Mouse (Mus musculus): ENCODE results near the gene Eps15. TPM values are rescaled to one million over a fixed set of nuclear protein-coding genes. Genes with fewer than 3 reads are reported as not detected.
A peak's percentile ranks its signal among the peaks of the same experiment; 100 is the strongest.

The Eps15 gene
- polyA plus RNA-seq, 2 experiments = 20.7 to 40.1 TPM

DNA sequence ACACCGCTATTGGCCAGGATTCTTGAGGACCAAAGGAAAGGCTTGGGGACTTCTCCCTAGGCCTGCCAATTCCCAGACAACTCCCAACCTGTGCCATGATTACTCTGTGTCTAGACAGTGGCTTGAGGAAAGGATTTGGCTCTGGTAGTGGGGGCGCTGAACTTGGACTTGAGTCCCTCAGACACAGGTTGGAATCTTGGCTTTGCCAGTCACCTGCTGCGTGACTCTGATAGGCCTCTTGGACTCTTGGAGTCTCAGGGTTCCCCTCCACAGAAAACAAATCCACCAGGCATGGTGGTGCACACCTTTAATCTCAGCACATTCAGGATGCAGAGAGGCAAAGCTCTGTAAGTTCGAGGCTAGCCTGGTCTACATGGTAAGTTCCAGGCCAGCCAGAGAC is 139.5 kb downstream of the Eps15 start:
- H3K9me3 ChIP-seq (ENCODE audit: control insufficient read depth, low read length) = no peaks in the 10 kb centered on the region
- no peak overlapping the region for H3K4me2 ChIP-seq (ENCODE audit: low read depth)
- H3K9ac ChIP-seq (replicated peaks) = no peak overlapping the region
- DNase-seq (ENCODE audit: low read depth in 3 of 3, low spot score in 3 of 3) (no peak), ATAC-seq (ENCODE audit: insufficient read depth) (no peak)
- peaks cover 4 to 9% of the 10 kb centered on the region in 2 experiments for H3K4me1 ChIP-seq (replicated peaks; ENCODE audit: control insufficient read depth in 2 of 2, insufficient read depth in 2 of 2, low read length in 1 of 2)
- 72% methylated on average over 4 of the region's 4 CpGs for WGBS (ENCODE audit: insufficient replicate concordance)
- H3K4me3 ChIP-seq (ENCODE audit: insufficient read depth in 1 of 2, low read depth in 2 of 2, low read length in 2 of 2) = no peak overlapping the region
- H3K27ac ChIP-seq = no peak overlapping the region
- H3K27me3 ChIP-seq (ENCODE audit: control insufficient read depth, insufficient read depth, low read length) = no peaks in the 10 kb centered on the region
- TF ChIP-seq EP300 (IDR thresholded peaks at IDR 0.05; ENCODE audit: low read depth) (no peak), CTCF (IDR thresholded peaks at IDR 0.05; ENCODE audit: low read depth) (no peak)
- no peaks in the 10 kb centered on the region for H3K36me3 ChIP-seq (replicated peaks; ENCODE audit: control insufficient read depth, insufficient read depth, low read depth)

DNA sequence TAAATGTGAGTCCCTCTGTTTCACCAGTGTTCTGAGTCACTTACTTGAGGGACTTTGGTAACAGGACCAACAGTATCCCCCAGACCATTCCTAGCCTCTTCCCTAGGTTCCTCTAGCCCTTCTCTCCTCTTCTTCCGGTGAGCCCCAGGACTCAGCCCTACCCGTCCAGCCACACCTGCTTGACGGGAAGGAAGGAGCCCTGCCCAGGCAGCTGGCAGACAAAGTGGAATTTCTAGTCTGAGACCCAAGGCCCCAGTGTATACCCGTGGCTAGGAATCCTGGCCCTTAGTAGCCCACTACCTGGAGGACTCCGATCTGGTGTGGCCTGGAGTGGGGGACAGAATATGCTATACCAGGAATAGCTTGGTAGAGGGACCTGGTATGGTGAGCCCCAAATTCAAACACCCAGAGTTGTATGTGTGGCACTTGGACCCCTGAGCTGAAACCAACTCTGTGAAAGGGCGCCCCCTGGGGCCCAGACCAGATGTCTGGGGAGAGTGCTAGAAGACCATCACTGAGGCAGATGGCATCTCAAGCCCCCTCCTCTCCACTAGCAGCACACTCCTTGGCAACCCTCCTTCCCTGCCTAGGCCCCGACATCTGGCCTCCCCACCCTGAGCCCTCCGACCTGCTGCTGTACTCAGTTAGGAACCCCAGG is 140.2 kb downstream of the Eps15 start:
- ATAC-seq (ENCODE audit: insufficient read depth) (peak; percentile 20; the same call in 1 of the 2 replicates), DNase-seq (ENCODE audit: low read depth in 3 of 3, low spot score in 3 of 3) (no peak)
- no peaks in the 10 kb centered on the region for H3K27me3 ChIP-seq (ENCODE audit: control insufficient read depth, insufficient read depth, low read length)
- H3K9me3 ChIP-seq (ENCODE audit: control insufficient read depth, low read length) = no peaks in the 10 kb centered on the region
- H3K4me1 ChIP-seq (replicated peaks; ENCODE audit: control insufficient read depth in 2 of 2, insufficient read depth in 2 of 2, low read length in 1 of 2) = peaks cover 0 to 6% of the 10 kb centered on the region in 2 experiments; a peak in 3 of 4 replicates
- no peaks in the 10 kb centered on the region for H3K36me3 ChIP-seq (replicated peaks; ENCODE audit: control insufficient read depth, insufficient read depth, low read depth)
- WGBS (ENCODE audit: insufficient replicate concordance) = 61% methylated on average over 8 of the region's 8 CpGs
- no peak overlapping the region for H3K4me3 ChIP-seq (ENCODE audit: insufficient read depth in 1 of 2, low read depth in 2 of 2, low read length in 2 of 2)
- TF ChIP-seq EP300 (IDR thresholded peaks at IDR 0.05; ENCODE audit: low read depth) (no peak), CTCF (IDR thresholded peaks at IDR 0.05; ENCODE audit: low read depth) (peak; percentile 82)
- H3K27ac ChIP-seq = no peak overlapping the region
- H3K9ac ChIP-seq (replicated peaks) = no peak overlapping the region
- no peak overlapping the region for H3K4me2 ChIP-seq (ENCODE audit: low read depth)

DNA sequence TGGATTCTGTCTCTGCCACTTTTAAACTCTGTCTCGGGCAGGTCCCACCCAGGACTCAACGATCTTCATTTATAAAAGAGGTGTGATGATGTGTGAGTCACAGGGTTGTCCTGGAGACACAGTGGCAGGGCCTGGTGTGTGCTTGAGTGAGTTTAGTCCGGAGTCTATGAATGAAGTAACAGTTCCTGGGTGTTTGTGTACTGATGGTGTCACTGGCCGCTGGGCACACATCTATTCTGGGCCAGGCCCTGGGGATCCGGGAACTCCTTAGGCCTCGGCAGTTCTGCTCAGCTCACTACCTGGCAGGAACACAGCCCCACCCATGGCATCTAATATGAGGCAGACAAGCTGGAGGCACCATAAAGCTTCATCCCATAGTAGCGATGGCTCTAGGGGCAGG is 141.5 kb downstream of the Eps15 start:
- 73% methylated on average over 7 of the region's 7 CpGs for WGBS (ENCODE audit: insufficient replicate concordance)
- ATAC-seq (ENCODE audit: insufficient read depth) = no peak
- Histone ChIP-seq H3K27me3 (ENCODE audit: control insufficient read depth, insufficient read depth, low read length) (no peaks in the 10 kb centered on the region), H3K4me2 (ENCODE audit: low read depth) (no peak overlapping the region), H3K36me3 (replicated peaks; ENCODE audit: control insufficient read depth, insufficient read depth, low read depth) (no peaks in the 10 kb centered on the region), H3K27ac (no peak overlapping the region), H3K4me3 (ENCODE audit: insufficient read depth in 1 of 2, low read depth in 2 of 2, low read length in 2 of 2) (no peak overlapping the region), H3K9ac (replicated peaks) (no peak overlapping the region), H3K4me1 (replicated peaks; ENCODE audit: control insufficient read depth in 2 of 2, insufficient read depth in 2 of 2, low read length in 1 of 2) (peaks cover 4 to 9% of the 10 kb centered on the region in 2 experiments), H3K9me3 (ENCODE audit: control insufficient read depth, low read length) (no peaks in the 10 kb centered on the region)
- no peak for DNase-seq (ENCODE audit: low read depth in 3 of 3, low spot score in 3 of 3)
- TF ChIP-seq EP300 (IDR thresholded peaks at IDR 0.05; ENCODE audit: low read depth) (no peak), CTCF (IDR thresholded peaks at IDR 0.05; ENCODE audit: low read depth) (no peak)

DNA sequence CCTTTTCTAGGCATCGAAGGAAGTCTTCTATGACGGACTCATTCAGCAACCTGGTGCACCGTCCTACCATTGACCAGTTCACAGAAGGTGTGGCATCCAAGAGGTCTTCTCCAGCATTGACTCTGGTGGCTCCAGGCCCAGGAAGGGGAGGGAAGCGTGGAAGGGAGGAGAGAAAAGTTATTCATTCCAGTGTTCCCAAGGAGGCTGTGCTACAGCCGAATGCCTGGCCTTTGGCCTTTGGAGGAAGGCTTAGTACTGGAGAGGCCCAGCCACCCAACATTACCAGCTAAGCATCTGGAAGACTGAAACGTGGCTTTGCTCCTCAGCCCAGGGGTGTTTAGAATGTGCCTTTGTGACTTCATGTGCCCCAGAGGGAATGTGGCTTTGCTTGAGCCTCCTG is 142.4 kb downstream of the Eps15 start:
- ATAC-seq (ENCODE audit: insufficient read depth) = no peak
- no peak overlapping the region for H3K9ac ChIP-seq (replicated peaks)
- no peaks in the 10 kb centered on the region for H3K9me3 ChIP-seq (ENCODE audit: control insufficient read depth, low read length)
- no peak overlapping the region for H3K4me2 ChIP-seq (ENCODE audit: low read depth)
- H3K36me3 ChIP-seq (replicated peaks; ENCODE audit: control insufficient read depth, insufficient read depth, low read depth) = no peaks in the 10 kb centered on the region
- no peak overlapping the region for H3K4me3 ChIP-seq (ENCODE audit: insufficient read depth in 1 of 2, low read depth in 2 of 2, low read length in 2 of 2)
- no peaks in the 10 kb centered on the region for H3K27me3 ChIP-seq (ENCODE audit: control insufficient read depth, insufficient read depth, low read length)
- no peak overlapping the region for H3K27ac ChIP-seq
- 70% methylated on average over 6 of the region's 6 CpGs for WGBS (ENCODE audit: insufficient replicate concordance)
- DNase-seq (ENCODE audit: low read depth in 3 of 3, low spot score in 3 of 3) = no peak
- H3K4me1 ChIP-seq (replicated peaks; ENCODE audit: control insufficient read depth in 2 of 2, insufficient read depth in 2 of 2, low read length in 1 of 2) = peaks cover 4 to 9% of the 10 kb centered on the region in 2 experiments
- TF ChIP-seq EP300 (IDR thresholded peaks at IDR 0.05; ENCODE audit: low read depth) (no peak), CTCF (IDR thresholded peaks at IDR 0.05; ENCODE audit: low read depth) (no peak)

DNA sequence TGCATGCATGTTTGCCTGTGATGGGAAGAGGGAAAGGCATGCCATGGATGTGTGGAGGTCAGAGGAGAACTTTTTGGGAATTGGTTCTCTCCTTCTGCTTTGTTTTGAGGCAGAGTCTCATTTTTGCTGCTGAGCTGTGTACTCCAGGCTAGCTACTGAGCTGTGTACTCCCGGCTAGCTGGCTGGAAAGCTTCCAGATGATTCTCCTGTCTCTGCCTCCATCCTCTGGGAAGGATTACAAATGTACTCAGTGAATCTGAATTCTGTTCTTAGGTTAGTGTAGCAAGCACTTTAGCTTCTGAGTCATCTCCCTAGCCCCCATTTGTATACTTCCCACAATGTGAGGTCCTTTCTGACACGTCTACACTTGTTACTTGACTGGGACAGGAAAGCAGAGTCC is 143.4 kb downstream of the Eps15 start:
- ATAC-seq (ENCODE audit: insufficient read depth) (no peak), DNase-seq (ENCODE audit: low read depth in 3 of 3, low spot score in 3 of 3) (no peak)
- H3K4me2 ChIP-seq (ENCODE audit: low read depth) = no peak overlapping the region
- peaks cover 4 to 9% of the 10 kb centered on the region in 2 experiments for H3K4me1 ChIP-seq (replicated peaks; ENCODE audit: control insufficient read depth in 2 of 2, insufficient read depth in 2 of 2, low read length in 1 of 2)
- no peaks in the 10 kb centered on the region for H3K9me3 ChIP-seq (ENCODE audit: control insufficient read depth, low read length)
- TF ChIP-seq EP300 (IDR thresholded peaks at IDR 0.05; ENCODE audit: low read depth) (no peak), CTCF (IDR thresholded peaks at IDR 0.05; ENCODE audit: low read depth) (no peak)
- H3K36me3 ChIP-seq (replicated peaks; ENCODE audit: control insufficient read depth, insufficient read depth, low read depth) = no peaks in the 10 kb centered on the region
- H3K9ac ChIP-seq (replicated peaks) = no peak overlapping the region
- no peak overlapping the region for H3K4me3 ChIP-seq (ENCODE audit: insufficient read depth in 1 of 2, low read depth in 2 of 2, low read length in 2 of 2)
- no peaks in the 10 kb centered on the region for H3K27me3 ChIP-seq (ENCODE audit: control insufficient read depth, insufficient read depth, low read length)
- no peak overlapping the region for H3K27ac ChIP-seq
- 57% methylated on average over 2 of the region's 2 CpGs for WGBS (ENCODE audit: insufficient replicate concordance)

Data from liver, embryonic 14.5 days (tissue).